Mouse (Mus musculus): ENCODE results near the gene Zfp758. TPM values are rescaled to one million over a fixed set of nuclear protein-coding genes. Genes with fewer than 3 reads are reported as not detected.

The Zfp758 gene
- polyA plus RNA-seq, 1 experiment from 2014 or later = 12.6 TPM

Other genes with a start within 250 kb of the Zfp758 start
- 1.7 and 2.1 TPM in 2 replicates for gene Zfp947, start 195.3 kb upstream of the Zfp758 start, polyA plus RNA-seq (2016; fragmentation: Nextera tagmentation; extraction: Ambion mirVana)
- gene Zfp994, start 135.8 kb upstream of the Zfp758 start, polyA plus RNA-seq (2016; fragmentation: Nextera tagmentation; extraction: Ambion mirVana) = 3.6 and 4.2 TPM in 2 replicates
- gene CT030661.1, start 46.6 kb upstream of the Zfp758 start, polyA plus RNA-seq (2016; fragmentation: Nextera tagmentation; extraction: Ambion mirVana) = 11.3 and 13.6 TPM in 2 replicates
- gene Zfp944, start 53 bp upstream of the Zfp758 start, polyA plus RNA-seq (2016; fragmentation: Nextera tagmentation; extraction: Ambion mirVana) = 15.2 and 16.5 TPM in 2 replicates
- 32.8 and 39.5 TPM in 2 replicates for gene Zfp946, start 62.8 kb downstream of the Zfp758 start, polyA plus RNA-seq (2016; fragmentation: Nextera tagmentation; extraction: Ambion mirVana)
- gene Vmn2r111, start 212.0 kb downstream of the Zfp758 start, polyA plus RNA-seq (2016; fragmentation: Nextera tagmentation; extraction: Ambion mirVana) = not detected in 2 replicates
- not detected in 2 replicates for gene Vmn2r112, start 239.5 kb downstream of the Zfp758 start, polyA plus RNA-seq (2016; fragmentation: Nextera tagmentation; extraction: Ambion mirVana)